Mouse (Mus musculus) liver, postnatal 0 days (tissue): ENCODE measurements around the gene Mllt6. TPM values are rescaled to one million over a fixed set of nuclear protein-coding genes. Genes with fewer than 3 reads are reported as not detected.
A peak's percentile ranks its signal among the peaks of the same experiment; 100 is the strongest.

ENCODE experiments used
- ATAC-seq: fragments of 200-750 bp; cut with Nextera tagmentation; 2 replicates; pipeline ENCODE4 v1.8.0; 2017; ENCODE audit warnings: mild to moderate bottlenecking, moderate library complexity
- DNase-seq: peaks from one replicate; pipeline ENCODE4 v3.0.0-alpha.2; 2016
- H3K27ac ChIP-seq: fragments of 300-500 bp; sonication (generic); 2 replicates; pipeline ENCODE4 v1.5.1; 2014; ENCODE audit warnings: antibody characterized with exemption, moderate library complexity, mild to moderate bottlenecking, low read depth
- H3K27me3 ChIP-seq: fragments of 300-500 bp; sonication (generic); 2 replicates; pipeline ENCODE4 v1.6.1; 2014; ENCODE audit warnings: low read length, control low read depth, mixed read lengths; ENCODE audit not compliant: insufficient read depth
- H3K36me3 ChIP-seq: fragments of 300-500 bp; sonication (generic); replicated peaks from 2 replicates; pipeline ENCODE4 v1.6.1; 2014; ENCODE audit warnings: mild to moderate bottlenecking, control low read depth, low read length, moderate library complexity, mixed read lengths; ENCODE audit not compliant: insufficient read depth
- H3K4me1 ChIP-seq: fragments of 300-500 bp; sonication (generic); 2 replicates; pipeline ENCODE4 v1.6.1; 2014; ENCODE audit warnings: antibody characterized with exemption, mild to moderate bottlenecking, control low read depth; ENCODE audit not compliant: insufficient read depth
- H3K4me2 ChIP-seq: fragments of 300-500 bp; sonication (generic); 2 replicates; pipeline ENCODE4 v1.6.1; 2014; ENCODE audit warnings: low read depth, mild to moderate bottlenecking, low read length, moderate library complexity, mixed read lengths
- H3K4me3 ChIP-seq: fragments of 300-500 bp; sonication (generic); 2 replicates; pipeline ENCODE4 v1.5.1; 2014; ENCODE audit warnings: low read depth, low read length
- H3K9ac ChIP-seq: fragments of 300-500 bp; sonication (generic); replicated peaks from 2 replicates; pipeline ENCODE4 v1.6.1; 2014; ENCODE audit warnings: mild to moderate bottlenecking, moderate library complexity
- H3K9me3 ChIP-seq: fragments of 300-500 bp; sonication (generic); 2 replicates; pipeline ENCODE4 v1.6.1; 2016; ENCODE audit warnings: mild to moderate bottlenecking, control low read depth, low read length, mixed read lengths
- CTCF ChIP-seq: sonication (generic); IDR thresholded peaks from 2 replicates; pipeline ENCODE4 v1.5.1; 2016; ENCODE audit warnings: antibody characterized with exemption, low read depth
- EP300 ChIP-seq: IDR thresholded peaks from 2 replicates; pipeline ENCODE4 v1.6.1; 2016; ENCODE audit warnings: antibody characterized with exemption, low read depth, mild to moderate bottlenecking
- WGBS: fragments of 180-500 bp; shearing (Covaris S2); extraction: QIAGEN DNeasy Blood & Tissue Kit; methylation state at CpG from one replicate; pipeline ENCODE4 v1.1.7; 2014; ENCODE audit not compliant: insufficient replicate concordance; 5-methylcytosine and 5-hydroxymethylcytosine counted together
- polyA plus RNA-seq: library from polyadenylated mRNA; unstranded; fragments of >200 nt; fragmentation: Nextera tagmentation; extraction: Ambion mirVana; gene quantifications from 2 replicates; pipeline ENCODE4 v1.2.1, GENCODE M21; 2015

Mllt6 gene
- polyA plus RNA-seq, 1 experiment from 2014 or later: 0.32 TPM

DNA sequence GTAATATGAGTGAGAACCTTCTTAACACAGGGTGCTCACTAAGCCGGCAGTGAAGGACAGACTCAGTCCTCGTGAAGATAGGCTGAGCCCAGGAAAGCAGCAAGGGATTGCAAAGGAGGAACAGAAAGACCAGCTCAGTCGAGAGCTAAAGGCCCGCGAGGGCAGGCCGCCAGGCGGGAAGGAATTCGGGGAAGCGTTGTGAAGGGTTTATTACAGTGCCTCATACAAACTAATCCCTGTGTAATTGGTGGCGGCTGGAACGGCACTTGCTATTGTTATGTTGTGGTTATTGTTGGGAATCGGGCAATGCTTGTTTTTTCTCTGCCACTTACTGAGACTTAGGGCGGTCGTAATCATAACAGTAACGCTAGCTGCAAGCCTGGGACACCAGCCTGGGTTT is 14.2 kb downstream of the Mllt6 start:
- Histone ChIP-seq H3K27me3 (no peaks in the 10 kb centered on the region), H3K4me3 (no peak overlapping the region), H3K36me3 (peaks cover 29% of the 10 kb centered on the region), H3K9me3 (no peaks in the 10 kb centered on the region), H3K4me1 (no peaks in the 10 kb centered on the region), H3K27ac (no peak overlapping the region), H3K4me2 (no peak overlapping the region), H3K9ac (no peak overlapping the region)
- DNase-seq (no peak), ATAC-seq (no peak)
- WGBS: 80% methylated on average over 15 of the region's 15 CpGs
- TF ChIP-seq EP300: no peak
- no peak for TF ChIP-seq CTCF

DNA sequence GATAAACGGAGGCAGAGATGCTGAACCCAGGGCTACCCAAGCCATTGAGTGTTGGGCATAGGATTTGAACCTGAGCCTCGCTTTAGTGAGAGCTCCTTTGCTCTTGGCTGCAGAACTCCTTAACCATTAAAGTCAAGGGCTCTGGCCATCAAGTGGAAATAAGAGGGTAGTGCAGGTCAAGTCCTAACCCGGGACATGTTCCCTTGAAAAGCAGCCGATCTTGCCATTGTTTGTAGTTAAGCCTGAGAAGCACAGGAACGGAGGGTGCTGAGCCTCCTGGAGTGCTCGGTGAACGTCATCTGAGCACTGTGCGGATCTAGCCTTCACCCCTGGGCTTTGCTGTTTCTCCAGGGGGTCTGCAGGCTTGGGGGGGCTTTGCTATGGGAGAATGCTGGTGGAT is 14.6 kb downstream of the Mllt6 start:
- Histone ChIP-seq H3K4me3 (no peak overlapping the region), H3K27me3 (no peaks in the 10 kb centered on the region), H3K4me2 (no peak overlapping the region), H3K9me3 (no peaks in the 10 kb centered on the region), H3K4me1 (no peaks in the 10 kb centered on the region), H3K27ac (no peak overlapping the region), H3K9ac (no peak overlapping the region), H3K36me3 (peaks cover 27% of the 10 kb centered on the region)
- ATAC-seq: no peak
- TF ChIP-seq CTCF (peak; percentile 16; the same call in 1 of the 2 replicates), EP300 (no peak)
- DNase-seq: no peak
- 77% methylated on average over 8 of the region's 8 CpGs for WGBS

DNA sequence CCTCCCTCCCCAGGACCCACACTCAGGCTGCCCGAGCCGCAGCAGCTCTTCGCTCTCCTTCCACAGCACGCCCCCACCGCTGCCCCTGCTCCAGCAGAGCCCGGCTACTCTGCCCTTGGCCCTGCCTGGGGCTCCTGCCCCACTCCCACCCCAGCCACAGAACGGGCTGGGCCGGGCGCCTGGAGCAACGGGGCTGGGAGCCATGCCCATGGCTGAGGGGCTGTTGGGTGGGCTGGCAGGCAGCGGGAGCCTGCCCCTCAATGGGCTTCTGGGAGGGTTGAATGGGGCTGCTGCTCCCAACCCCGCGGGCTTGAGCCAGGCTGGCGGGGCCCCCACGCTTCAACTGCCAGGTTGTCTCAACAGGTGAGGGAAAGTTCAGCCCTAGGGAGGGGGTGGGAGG is 15.1 kb downstream of the Mllt6 start:
- Histone ChIP-seq H3K4me2 (no peak overlapping the region), H3K4me3 (no peak overlapping the region), H3K27ac (no peak overlapping the region), H3K4me1 (no peaks in the 10 kb centered on the region), H3K27me3 (no peaks in the 10 kb centered on the region), H3K36me3 (peaks cover 25% of the 10 kb centered on the region), H3K9ac (no peak overlapping the region), H3K9me3 (no peaks in the 10 kb centered on the region)
- TF ChIP-seq CTCF (no peak), EP300 (no peak)
- DNase-seq (no peak), ATAC-seq (no peak)
- 84% methylated on average over 12 of the region's 15 CpGs for WGBS

DNA sequence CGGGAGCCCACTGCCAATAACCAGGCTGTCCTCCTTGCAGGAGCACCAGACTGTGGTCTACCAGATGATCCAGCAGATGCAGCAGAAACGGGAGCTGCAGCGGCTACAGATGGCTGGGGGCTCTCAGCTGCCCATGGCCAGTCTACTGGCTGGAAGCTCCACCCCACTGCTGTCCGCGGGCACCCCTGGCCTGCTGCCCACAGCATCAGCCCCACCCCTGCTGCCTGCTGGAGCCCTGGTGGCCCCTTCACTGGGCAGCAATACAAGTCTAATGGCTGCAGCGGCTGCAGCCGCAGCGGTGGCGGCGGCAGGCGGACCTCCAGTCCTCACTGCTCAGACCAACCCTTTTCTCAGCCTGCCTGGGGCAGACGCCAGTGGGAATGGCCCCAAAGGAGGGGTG is 17.2 kb downstream of the Mllt6 start:
- no peak overlapping the region for H3K4me2 ChIP-seq
- H3K4me3 ChIP-seq: no peak overlapping the region
- ATAC-seq (no peak), DNase-seq (no peak)
- H3K27ac ChIP-seq: no peak overlapping the region
- peaks cover 16% of the 10 kb centered on the region for H3K36me3 ChIP-seq
- WGBS: 82% methylated on average over 12 of the region's 12 CpGs
- no peaks in the 10 kb centered on the region for H3K27me3 ChIP-seq
- H3K4me1 ChIP-seq: peaks cover 8% of the 10 kb centered on the region
- TF ChIP-seq CTCF (no peak), EP300 (no peak)
- no peak overlapping the region for H3K9ac ChIP-seq
- no peaks in the 10 kb centered on the region for H3K9me3 ChIP-seq

DNA sequence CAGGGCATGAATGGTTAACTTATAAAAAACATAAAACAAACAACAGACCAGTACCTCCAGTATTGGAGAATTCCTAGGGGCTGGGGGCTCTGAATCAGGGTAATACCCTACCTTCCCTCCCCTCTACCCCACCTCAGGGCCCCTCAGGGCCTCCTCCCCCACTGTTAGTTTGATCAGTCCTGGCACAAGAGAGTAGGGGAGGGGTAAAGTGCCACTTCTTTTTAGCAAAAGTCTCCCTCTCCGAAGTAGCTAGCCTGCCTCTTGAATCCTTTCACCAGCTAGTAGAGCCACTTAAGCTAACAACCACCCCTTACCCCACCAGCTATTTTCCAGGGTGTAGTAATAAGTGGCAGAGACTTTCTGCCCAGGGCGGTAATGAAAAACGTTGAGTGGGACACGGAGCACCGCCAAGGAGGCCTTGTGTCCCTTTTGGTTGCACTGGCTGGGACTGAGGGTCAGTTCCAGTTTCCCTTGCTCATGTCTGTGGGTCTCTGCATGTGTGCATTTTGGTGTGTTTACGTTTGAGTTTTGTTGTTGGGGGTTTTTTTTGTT is 19.4 kb downstream of the Mllt6 start:
- H3K36me3 ChIP-seq: peaks cover 9% of the 10 kb centered on the region; the same call in 1 of the 2 replicates
- WGBS: 76% methylated on average over 6 of the region's 6 CpGs
- no peak overlapping the region for H3K27ac ChIP-seq
- H3K4me2 ChIP-seq: no peak overlapping the region
- DNase-seq (no peak), ATAC-seq (no peak)
- no peaks in the 10 kb centered on the region for H3K9me3 ChIP-seq
- H3K9ac ChIP-seq: no peak overlapping the region
- H3K4me3 ChIP-seq: no peak overlapping the region
- peaks cover 18% of the 10 kb centered on the region for H3K4me1 ChIP-seq
- no peaks in the 10 kb centered on the region for H3K27me3 ChIP-seq
- TF ChIP-seq EP300: no peak
- TF ChIP-seq CTCF: no peak

DNA sequence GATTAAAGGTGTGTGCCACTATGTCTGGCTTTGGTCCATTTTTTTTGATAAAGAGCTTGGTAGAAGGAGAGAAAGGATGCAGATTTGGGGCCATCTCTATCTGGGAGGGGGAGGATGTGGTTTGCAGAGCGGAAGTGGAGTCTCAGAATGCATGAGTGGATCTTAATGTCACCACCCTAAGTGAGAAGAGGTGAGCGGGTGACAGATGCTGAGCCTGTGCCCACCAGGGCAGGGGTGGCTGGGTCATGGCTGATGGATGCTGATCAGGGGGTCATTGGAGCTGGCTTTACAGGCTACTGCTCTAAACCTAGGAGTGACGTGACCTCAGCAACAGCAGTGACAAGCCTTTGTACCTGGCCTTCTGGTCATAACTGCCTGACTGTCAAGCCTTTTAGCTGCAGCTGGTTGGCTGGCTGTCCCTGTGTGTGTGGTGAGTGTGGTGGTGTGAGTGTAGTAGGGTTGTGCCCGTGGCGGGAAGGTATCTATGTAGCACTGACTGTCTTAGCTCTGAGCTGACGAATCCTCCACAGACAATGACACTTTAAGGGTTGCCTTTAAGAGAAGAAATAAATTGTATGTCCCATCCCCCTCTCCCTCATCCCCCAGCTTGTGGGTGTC is 21.0 kb downstream of the Mllt6 start:
- 40% methylated on average over 6 of the region's 6 CpGs for WGBS
- Histone ChIP-seq H3K4me1 (peaks cover 18% of the 10 kb centered on the region), H3K4me3 (no peak overlapping the region), H3K27ac (0 out of 2 replicates have a peak overlapping the region, but pooled peaks have one; percentile 36), H3K4me2 (no peak overlapping the region), H3K27me3 (no peaks in the 10 kb centered on the region), H3K9me3 (no peaks in the 10 kb centered on the region), H3K36me3 (peaks cover 13% of the 10 kb centered on the region), H3K9ac (no peak overlapping the region)
- TF ChIP-seq CTCF (no peak), EP300 (no peak)
- DNase-seq: no peak
- no peak for ATAC-seq
